In the genomic region with DNA sequence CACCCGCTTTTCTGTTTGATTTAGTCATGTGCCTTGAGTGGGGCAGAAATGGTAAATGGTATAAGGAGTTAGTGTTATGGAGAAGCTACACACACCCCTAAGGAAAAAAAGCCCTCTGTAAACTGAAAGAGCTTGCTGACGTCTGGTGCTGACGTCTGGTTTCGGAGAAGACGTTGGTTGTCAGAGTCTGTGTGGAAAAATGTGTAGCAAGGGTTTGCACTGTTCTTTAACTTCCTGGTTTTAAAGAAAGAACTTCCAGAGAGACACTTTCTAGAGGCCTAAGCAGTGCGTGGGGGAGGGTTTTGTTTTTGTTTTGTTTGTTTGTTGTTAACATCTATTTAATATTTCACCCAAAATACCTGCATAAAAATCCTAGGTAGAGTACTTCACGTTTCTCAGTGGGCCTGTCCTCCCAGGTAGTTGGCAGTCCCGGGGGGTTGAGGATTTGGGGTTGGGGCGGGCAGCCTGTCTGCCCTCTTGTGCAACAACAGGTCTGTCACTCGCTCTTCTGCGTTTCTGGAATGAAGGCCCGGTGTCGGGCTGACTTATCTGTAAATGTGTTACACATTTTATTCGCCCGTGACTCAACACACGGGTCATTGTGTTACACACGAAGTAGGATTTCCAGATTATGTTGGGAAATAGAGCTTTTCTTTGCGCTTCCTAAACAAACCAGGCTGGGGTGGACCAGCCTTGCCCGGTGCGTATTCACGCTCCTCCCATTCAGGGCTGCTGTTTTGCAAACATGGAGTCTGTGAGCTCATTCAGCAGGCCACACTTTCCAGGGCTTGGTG, we compare ENCODE assay signal across 10 mouse cellular contexts. TPM values are rescaled to one million over a fixed set of nuclear protein-coding genes. Genes with fewer than 3 reads are reported as not detected.
DNase-seq lines count a peak whose midpoint lies in the region; ATAC-seq and TF ChIP-seq lines count a peak whose summit lies in the region.
"Had no signal": no experiment of that assay in that cellular context is flagged by ENCODE, and none has a peak within 500 bp of the region (broad histone marks: within the 10 kb centered on the region; RNA-seq: fewer than 3 reads in every experiment).

No protein-coding gene starts in this region.

- no peak for TF ChIP-seq CTCF in liver, adult 2 months (IDR thresholded peaks at IDR 0.05; ENCODE audit: low read depth, low read length)
- TF ChIP-seq CTCF in small intestine, adult 2 months (IDR thresholded peaks at IDR 0.05; ENCODE audit: extremely low read depth, insufficient read length, insufficient replicate concordance, low read depth, low read length) = no peak
- TF ChIP-seq CTCF in cerebellum, adult 2 months (IDR thresholded peaks at IDR 0.05; ENCODE audit: borderline replicate concordance, insufficient read depth, low read depth, low read length) = no peak

- TF ChIP-seq POLR2A in liver, adult 2 months (IDR thresholded peaks at IDR 0.05; ENCODE audit: extremely low read depth, insufficient read depth, low read length) = no peak
- no peak for TF ChIP-seq POLR2A in small intestine, adult 2 months (IDR thresholded peaks at IDR 0.05; ENCODE audit: low read depth, low read length)
- TF ChIP-seq POLR2A in cerebellum, adult 2 months (IDR thresholded peaks at IDR 0.05; ENCODE audit: borderline replicate concordance, insufficient read depth, low read length) = no peak

- H3K9me3 ChIP-seq in kidney, embryonic 14.5 days (ENCODE audit: control insufficient read depth, low read length) = no peaks in the 10 kb centered on the region
- H3K9me3 ChIP-seq: forebrain, embryonic 10.5 days; megakaryocyte, embryonic 14.5 days had no signal

- H3K79me2 ChIP-seq in liver, adult 2 months (ENCODE audit: control insufficient read depth, insufficient read depth, low read length) = peaks cover 25% of the 10 kb centered on the region

- no peak overlapping the region for H3K4me3 ChIP-seq in kidney, embryonic 14.5 days (ENCODE audit: low read length)
- H3K4me3 ChIP-seq in liver, adult 2 months (ENCODE audit: insufficient read depth, low read depth, low read length) = no peak overlapping the region
- H3K4me3 ChIP-seq in small intestine, adult 2 months (ENCODE audit: low read depth, low read length) = peak overlapping the region; percentile 22; the same call in 1 of the 2 replicates
- no peak overlapping the region for H3K4me3 ChIP-seq in cerebellum, adult 2 months (replicated peaks; ENCODE audit: insufficient read depth, low read depth, low read length)
- H3K4me3 ChIP-seq: forebrain, embryonic 10.5 days; megakaryocyte, embryonic 14.5 days had no signal

- peaks cover 11% of the 10 kb centered on the region for H3K4me1 ChIP-seq in kidney, embryonic 14.5 days (ENCODE audit: control insufficient read depth, insufficient read depth, low read length)
- peaks cover 12% of the 10 kb centered on the region for H3K4me1 ChIP-seq in liver, adult 2 months (ENCODE audit: control insufficient read depth, insufficient read depth, low read length)
- H3K4me1 ChIP-seq in small intestine, adult 2 months (ENCODE audit: control insufficient read depth, insufficient read depth, insufficient read length, low read length) = peaks cover 25% of the 10 kb centered on the region
- H3K4me1 ChIP-seq in cerebellum, adult 2 months (ENCODE audit: control insufficient read depth, insufficient read depth, low read length) = peaks cover 31% of the 10 kb centered on the region
- H3K4me1 ChIP-seq: megakaryocyte, embryonic 14.5 days had no signal

- peaks cover 57% of the 10 kb centered on the region for H3K36me3 ChIP-seq in kidney, embryonic 14.5 days (ENCODE audit: control insufficient read depth, insufficient read depth, low read length)
- peaks cover 24% of the 10 kb centered on the region for H3K36me3 ChIP-seq in liver, adult 2 months (ENCODE audit: control insufficient read depth, insufficient read depth, low read length)
- peaks cover 55% of the 10 kb centered on the region for H3K36me3 ChIP-seq in small intestine, adult 2 months (ENCODE audit: control insufficient read depth, insufficient read depth, low read length)

- H3K4me2 ChIP-seq in kidney, embryonic 14.5 days (replicated peaks; ENCODE audit: low read depth, low read length) = no peak overlapping the region; the same call in 1 of the 2 replicates

- no peak for ATAC-seq in kidney, embryonic 14.5 days (ENCODE audit: low FRiP score, low TSS enrichment)

- no peaks in the 10 kb centered on the region for H3K27me3 ChIP-seq in kidney, embryonic 14.5 days (ENCODE audit: control insufficient read depth, insufficient read depth, low read length)
- no peaks in the 10 kb centered on the region for H3K27me3 ChIP-seq in liver, adult 2 months (ENCODE audit: control insufficient read depth, insufficient read depth, low read length)
- H3K27me3 ChIP-seq in small intestine, adult 2 months (ENCODE audit: control insufficient read depth, insufficient read depth, low read length) = no peaks in the 10 kb centered on the region
- H3K27me3 ChIP-seq in cerebellum, adult 2 months (ENCODE audit: control insufficient read depth, insufficient read depth, low read length) = no peaks in the 10 kb centered on the region

- no peak overlapping the region; the same call in 1 of the 2 replicates for H3K27ac ChIP-seq in kidney, embryonic 14.5 days (ENCODE audit: low read depth, low read length)
- H3K27ac ChIP-seq in liver, adult 2 months (replicated peaks; ENCODE audit: insufficient read depth, low read depth, low read length) = peak overlapping the region; percentile 26
- peak overlapping the region; percentile 49; the same call in 1 of the 2 replicates for H3K27ac ChIP-seq in small intestine, adult 2 months (ENCODE audit: insufficient read depth, low read depth, low read length)
- no peak overlapping the region for H3K27ac ChIP-seq in cerebellum, adult 2 months (ENCODE audit: insufficient read depth, low read length)
- H3K27ac ChIP-seq: forebrain, embryonic 10.5 days had no signal

- H3K9ac ChIP-seq in kidney, embryonic 14.5 days (ENCODE audit: low read depth, low read length) = no peak overlapping the region
- H3K9ac ChIP-seq in liver, adult 2 months (ENCODE audit: low read depth, low read length) = peak overlapping the region; percentile 52

- WGBS in kidney, embryonic 14.5 days = 77% methylated on average over 21 of the region's 21 CpGs
- WGBS in liver, adult 2 months = 10% methylated on average over 21 of the region's 21 CpGs
- 23% methylated on average over 21 of the region's 21 CpGs for WGBS in small intestine, adult 2 months
- WGBS in cerebellum, adult 2 months = 79% methylated on average over 21 of the region's 21 CpGs

- peak; percentile 23 for DNase-seq in kidney, adult 18-20 months
- DNase-seq in fibroblast of lung, adult 2 months (ENCODE audit: low read depth) = peak; percentile 59
- peak; percentile 91 for DNase-seq in liver, adult 2 months (ENCODE audit: extremely low read depth, low read depth, low spot score)
- DNase-seq in cerebellum, adult 2 months = no peak
- DNase-seq in urinary bladder, postnatal 10 days (ENCODE audit: low spot score) = no peak
- no peak for DNase-seq in cerebellum, postnatal 36 days

RNA-seq across cellular contexts. Expression of a gene that starts 6.5 kb away (rescaled TPM):
- polyA plus RNA-seq in kidney, embryonic 14.5 days (2014; fragmentation: Nextera tagmentation; extraction: Ambion mirVana) = 30.3 and 46.5 TPM in 2 replicates
- 10.7 and 15.4 TPM in 2 replicates for total RNA-seq in liver, adult 2 months (2014; rRNA removed)
- 14.6 TPM in 2 replicates for polyA plus RNA-seq in liver, adult 2 months (2012; rRNA removed)
- polyA plus RNA-seq in small intestine, adult 2 months (2012; rRNA removed) = 69.5 and 115 TPM in 2 replicates
- 45.0 and 56.2 TPM in 2 replicates for polyA plus RNA-seq in cerebellum, adult 2 months (2012; rRNA removed)

Comparison
In these comparisons a context has a peak if more than half of its experiments do, and no peak if none do; other contexts are left out.
1. DNase-seq: peak in kidney, adult 18-20 months (single experiment), fibroblast of lung, adult 2 months (single experiment) and liver, adult 2 months (single experiment); none in cerebellum, adult 2 months (0 of 2), urinary bladder, postnatal 10 days (single experiment) and cerebellum, postnatal 36 days (0 of 2).
2. H3K27ac ChIP-seq: peak in liver, adult 2 months (single experiment) and small intestine, adult 2 months (single experiment); none in kidney, embryonic 14.5 days (single experiment) and cerebellum, adult 2 months (single experiment).